Mouse (Mus musculus): ENCODE data around the gene Nrtn. TPM values are rescaled to one million over a fixed set of nuclear protein-coding genes. Genes with fewer than 3 reads are reported as not detected.

The Nrtn gene
- 1.2 and 1.6 TPM in 2 replicates for polyA plus RNA-seq (2015; fragmentation: Nextera tagmentation; extraction: Ambion mirVana)

GRCm38 (mm10) chr17:56757416-56758123, at the start of gene Nrtn:
TSS of gene Nrtn (minus strand) at chr17:56757530.

GRCm38 (mm10) chr17:56769950-56770349, 12.6 kb upstream of the Nrtn start, which contains the start of gene Prr22:
TSS of gene Prr22 (plus strand) at chr17:56770250.

DNA sequence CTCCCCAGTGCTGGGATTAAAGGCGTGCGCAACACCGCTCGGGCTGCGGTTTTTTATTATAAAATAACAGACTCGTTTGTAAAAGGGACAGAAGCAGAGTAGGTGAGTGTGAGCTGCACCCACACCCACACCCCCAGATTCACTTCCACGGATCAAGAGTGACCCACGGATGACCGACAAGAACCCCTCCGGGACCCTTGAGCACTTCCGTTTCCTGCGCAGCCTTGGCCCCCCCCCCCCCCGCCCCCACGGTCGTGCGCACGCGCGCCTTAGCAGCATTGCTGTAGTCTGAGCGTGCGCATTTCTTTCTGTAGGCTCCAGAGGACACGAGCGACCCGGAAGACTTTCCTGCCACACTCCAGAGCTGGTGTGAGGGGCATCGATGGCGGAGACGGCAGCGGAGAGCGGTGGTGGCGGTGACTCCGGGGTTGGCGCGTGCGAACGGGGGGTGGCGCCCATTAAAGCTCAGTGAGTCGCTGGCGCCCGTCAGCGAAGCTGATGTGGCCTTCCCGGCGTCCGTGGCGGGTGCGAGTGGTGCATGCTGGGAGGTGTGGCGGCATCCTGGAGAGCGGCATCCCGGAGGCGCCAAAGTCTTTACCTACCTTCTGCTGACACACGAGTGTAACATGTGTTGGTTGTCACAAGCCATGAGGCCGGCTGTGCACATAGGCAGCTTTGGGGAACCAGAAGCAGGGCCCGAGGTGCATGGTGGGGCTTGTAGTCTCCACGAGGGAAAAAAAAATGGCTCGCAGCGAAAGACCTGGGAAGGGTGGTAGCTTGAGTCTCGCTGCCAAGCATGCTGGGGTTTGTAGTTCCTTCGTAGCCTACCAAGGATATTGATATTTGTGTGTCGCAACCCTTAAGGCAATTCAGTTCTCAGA, 7.4 kb upstream of the Nrtn start, which contains the start of gene Dus3l:
TSS of gene Dus3l (plus strand) at position 284 of the 881 bp plus-strand sequence.

DNA sequence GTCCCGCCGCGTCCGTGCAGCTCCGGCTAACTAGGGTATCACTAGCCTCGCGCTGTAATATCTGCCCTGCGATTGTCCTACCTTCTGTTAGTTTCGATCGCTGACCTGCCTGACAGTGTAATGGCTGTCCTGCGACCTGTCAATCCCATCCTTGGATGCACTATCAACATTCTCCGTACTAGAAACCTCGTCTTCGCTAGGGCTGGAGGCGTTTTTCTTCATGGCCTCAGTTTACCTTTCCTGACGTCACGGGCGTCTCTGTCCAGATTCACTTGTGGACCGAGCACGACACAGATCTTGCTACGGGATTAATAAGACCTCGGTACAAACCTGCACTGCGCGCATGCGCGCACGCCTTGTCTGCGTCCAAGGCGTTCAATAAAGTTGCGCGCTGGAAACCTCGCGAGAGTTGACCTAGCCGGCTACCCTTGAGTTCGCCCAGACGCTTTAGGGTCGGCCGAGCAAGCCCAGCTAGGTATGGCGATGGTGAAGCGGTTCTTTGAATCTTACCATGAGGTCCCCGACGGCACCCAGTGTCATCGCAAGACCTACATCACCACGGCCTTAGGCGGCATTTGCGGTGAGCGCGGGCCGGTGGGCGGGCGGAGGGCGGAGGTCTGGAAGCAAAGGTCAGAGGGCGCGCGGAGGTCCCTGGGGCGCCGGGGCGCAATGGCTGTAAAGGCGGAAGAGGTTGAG, 39.8 kb downstream of the Nrtn start, which contains the start of the genes Ndufa11 and Vmac:
TSS of gene Ndufa11 (plus strand) at position 405 of the 696 bp plus-strand sequence.
TSS of gene Vmac (minus strand) at position 660 of the 696 bp plus-strand sequence.

Other genes starting within 250 kb of the Nrtn start
- not detected in 2 replicates for gene Znrf4, start 245.1 kb downstream of the Nrtn start, polyA plus RNA-seq (2015; fragmentation: Nextera tagmentation; extraction: Ambion mirVana)
- gene Gm20219, start 203.1 kb downstream of the Nrtn start, polyA plus RNA-seq (2015; fragmentation: Nextera tagmentation; extraction: Ambion mirVana), result 0.28 and 0.56 TPM in 2 replicates
- gene Safb2, start 172.9 kb downstream of the Nrtn start, polyA plus RNA-seq (2015; fragmentation: Nextera tagmentation; extraction: Ambion mirVana), result 53.0 and 53.3 TPM in 2 replicates
- gene Safb, start 172.7 kb downstream of the Nrtn start, polyA plus RNA-seq (2015; fragmentation: Nextera tagmentation; extraction: Ambion mirVana), result 56.7 and 58.7 TPM in 2 replicates
- gene 2410015M20Rik, start 147.8 kb downstream of the Nrtn start, polyA plus RNA-seq (2015; fragmentation: Nextera tagmentation; extraction: Ambion mirVana), result 194 and 195 TPM in 2 replicates
- gene Rpl36, start 144.1 kb downstream of the Nrtn start, polyA plus RNA-seq (2015; fragmentation: Nextera tagmentation; extraction: Ambion mirVana), result 1,975 and 1,990 TPM in 2 replicates
- 31.1 and 32.0 TPM in 2 replicates for gene Lonp1, start 130.6 kb downstream of the Nrtn start, polyA plus RNA-seq (2015; fragmentation: Nextera tagmentation; extraction: Ambion mirVana)
- 0.05 and 0.14 TPM in 2 replicates for gene Catsperd, start 129.4 kb downstream of the Nrtn start, polyA plus RNA-seq (2015; fragmentation: Nextera tagmentation; extraction: Ambion mirVana)
- gene Ranbp3, start 84.2 kb downstream of the Nrtn start, polyA plus RNA-seq (2015; fragmentation: Nextera tagmentation; extraction: Ambion mirVana), result 43.6 and 44.4 TPM in 2 replicates
- gene Ndufa11, start 39.8 kb downstream of the Nrtn start, polyA plus RNA-seq (2015; fragmentation: Nextera tagmentation; extraction: Ambion mirVana), result 270 and 276 TPM in 2 replicates
- gene Vmac, start 39.5 kb downstream of the Nrtn start, polyA plus RNA-seq (2015; fragmentation: Nextera tagmentation; extraction: Ambion mirVana), result 6.5 and 9.3 TPM in 2 replicates
- gene Dus3l, start 7.2 kb upstream of the Nrtn start, polyA plus RNA-seq (2015; fragmentation: Nextera tagmentation; extraction: Ambion mirVana), result 16.3 and 20.4 TPM in 2 replicates
- 0.68 and 0.69 TPM in 2 replicates for gene Prr22, start 12.7 kb upstream of the Nrtn start, polyA plus RNA-seq (2015; fragmentation: Nextera tagmentation; extraction: Ambion mirVana)
- 9.1 and 9.9 TPM in 2 replicates for gene Rfx2, start 73.5 kb upstream of the Nrtn start, polyA plus RNA-seq (2015; fragmentation: Nextera tagmentation; extraction: Ambion mirVana)
- gene Acsbg2, start 116.9 kb upstream of the Nrtn start, polyA plus RNA-seq (2015; fragmentation: Nextera tagmentation; extraction: Ambion mirVana), result not detected in 2 replicates
- gene 1700061G19Rik, start 117.9 kb upstream of the Nrtn start, polyA plus RNA-seq (2015; fragmentation: Nextera tagmentation; extraction: Ambion mirVana), result 0.14 and 0.29 TPM in 2 replicates
- 8.9 and 9.8 TPM in 2 replicates for gene Mllt1, start 177.9 kb upstream of the Nrtn start, polyA plus RNA-seq (2015; fragmentation: Nextera tagmentation; extraction: Ambion mirVana)
- not detected in 2 replicates for gene Acer1, start 224.6 kb upstream of the Nrtn start, polyA plus RNA-seq (2015; fragmentation: Nextera tagmentation; extraction: Ambion mirVana)
- gene Clpp, start 232.8 kb upstream of the Nrtn start, polyA plus RNA-seq (2015; fragmentation: Nextera tagmentation; extraction: Ambion mirVana), result 88.8 and 89.3 TPM in 2 replicates
- 20.8 and 25.9 TPM in 2 replicates for gene Alkbh7, start 239.8 kb upstream of the Nrtn start, polyA plus RNA-seq (2015; fragmentation: Nextera tagmentation; extraction: Ambion mirVana)
- not detected in 2 replicates for gene Pspn, start 242.5 kb upstream of the Nrtn start, polyA plus RNA-seq (2015; fragmentation: Nextera tagmentation; extraction: Ambion mirVana)